Mouse (Mus musculus) cerebellum, adult 2 months (tissue): ENCODE measurements around the gene Gbp10.
"Not testable (repeated sequence)": the region's sequence is repeated elsewhere in the genome, so short reads cannot be mapped to it uniquely, and the experiment has no call there.

Experiments
- CTCF ChIP-seq: fragments of 200-500 bp; IDR thresholded peaks from 2 replicates; pipeline ENCODE4 v1.5.1; 2011; ENCODE audit warnings: low read depth, mild to moderate bottlenecking, control low read depth, low read length, moderate library complexity, borderline replicate concordance; ENCODE audit not compliant: insufficient read depth
- POLR2A ChIP-seq: fragments of 200-500 bp; IDR thresholded peaks from 2 replicates; pipeline ENCODE4 v1.6.1; 2011; ENCODE audit warnings: low read length, control low read depth, borderline replicate concordance; ENCODE audit not compliant: insufficient read depth

GRCm38 (mm10) chr5:105260673-105261072 lies 21.3 kb upstream of the Gbp10 start:
- not testable (repeated sequence) for TF ChIP-seq CTCF, POLR2A
